Mouse (Mus musculus): ENCODE results near the gene Pigk.
A peak's percentile ranks its signal among the peaks of the same experiment; 100 is the strongest.

Pigk gene

GRCm38 (mm10) chr3:152713991-152714902 lies at the start of gene Pigk:
TSS of gene Pigk (plus strand) at chr3:152714100.
- peak; percentile 83 for DNase-seq (ENCODE audit: low read depth, low spot score)

- DNase-seq (ENCODE audit: low read depth, low spot score), result no peak
Observed at GRCm38 (mm10) chr3:152666991-152667355, 46.9 kb upstream of the Pigk start.

DNA sequence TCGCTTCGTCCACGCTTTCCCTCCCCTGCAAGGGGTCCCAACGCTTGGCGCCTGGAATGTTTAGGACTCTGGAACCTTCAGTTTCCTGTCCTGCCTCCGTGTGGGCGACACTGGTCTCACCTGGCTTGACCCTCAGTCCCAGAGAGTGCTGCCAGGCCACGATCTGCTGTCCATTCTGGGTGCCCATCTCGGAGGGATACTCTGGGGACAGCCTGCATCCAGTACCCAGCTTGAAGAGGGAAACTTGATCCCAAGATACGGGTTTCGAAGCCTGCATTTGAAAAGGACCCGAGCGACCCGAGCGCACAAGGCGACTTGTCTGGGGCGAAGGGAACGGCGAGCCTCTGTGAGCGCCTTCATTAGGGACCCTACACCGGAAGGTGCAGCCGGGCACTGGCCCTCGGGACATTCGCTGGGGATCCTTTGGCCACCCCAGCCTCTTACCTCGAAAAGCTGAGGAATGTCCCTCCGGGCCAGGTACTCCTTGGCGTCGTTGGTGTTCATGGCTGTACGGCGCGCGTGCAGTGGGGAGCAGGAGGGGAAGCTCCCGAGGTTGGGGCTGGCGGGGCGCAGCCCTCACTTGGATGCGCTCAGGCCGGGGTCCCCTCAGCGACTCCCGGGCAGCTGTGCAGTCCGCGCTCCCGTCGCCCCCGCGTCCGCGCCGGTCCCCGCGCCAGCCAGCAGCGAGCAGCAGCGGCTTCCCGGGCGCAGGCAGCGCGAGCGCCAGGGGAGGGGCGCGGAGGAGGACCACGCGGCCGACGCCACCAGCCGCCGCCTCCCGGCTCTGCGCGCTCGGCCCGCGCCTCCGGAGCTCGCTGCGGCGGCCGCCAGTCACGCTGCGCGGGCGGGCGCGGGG lies 46.3 kb upstream of the Pigk start:
- DNase-seq (ENCODE audit: low read depth, low spot score), result no peak

DNA sequence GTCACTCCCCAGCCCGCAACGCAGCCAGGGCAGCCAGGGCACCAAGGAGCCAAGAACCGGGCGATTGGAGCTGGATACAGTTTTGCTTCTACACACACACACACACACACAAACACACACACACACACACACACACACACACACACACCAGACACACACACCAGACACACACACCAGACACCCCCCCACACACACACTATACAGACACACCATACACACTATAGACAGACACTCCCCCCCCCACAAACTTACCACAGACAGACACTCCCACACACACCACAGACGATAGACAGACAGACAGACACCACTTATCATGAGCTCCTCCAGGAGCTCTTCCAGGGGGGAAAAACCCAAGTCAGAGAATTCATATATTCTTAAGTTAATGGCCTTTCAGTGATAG lies 45.7 kb upstream of the Pigk start, which contains the start of gene Ak5:
Gene Ak5 (minus strand): TSS at position 122 of the 400 bp plus-strand sequence.
- no peak for DNase-seq (ENCODE audit: low read depth, low spot score)

- no peak for DNase-seq (ENCODE audit: low read depth, low spot score)
Observed at GRCm38 (mm10) chr3:152668793-152669192, 45.1 kb upstream of the Pigk start.

GRCm38 (mm10) chr3:152669783-152670182 lies 44.1 kb upstream of the Pigk start:
- no peak for DNase-seq (ENCODE audit: low read depth, low spot score)

- DNase-seq (ENCODE audit: low read depth, low spot score), result no peak
Observed at GRCm38 (mm10) chr3:152674663-152675062, 39.2 kb upstream of the Pigk start.

GRCm38 (mm10) chr3:152688532-152688931 lies 25.4 kb upstream of the Pigk start:
- no peak for DNase-seq (ENCODE audit: low read depth, low spot score)

GRCm38 (mm10) chr3:152689105-152689504 lies 24.8 kb upstream of the Pigk start:
- DNase-seq (ENCODE audit: low read depth, low spot score), result no peak

DNA sequence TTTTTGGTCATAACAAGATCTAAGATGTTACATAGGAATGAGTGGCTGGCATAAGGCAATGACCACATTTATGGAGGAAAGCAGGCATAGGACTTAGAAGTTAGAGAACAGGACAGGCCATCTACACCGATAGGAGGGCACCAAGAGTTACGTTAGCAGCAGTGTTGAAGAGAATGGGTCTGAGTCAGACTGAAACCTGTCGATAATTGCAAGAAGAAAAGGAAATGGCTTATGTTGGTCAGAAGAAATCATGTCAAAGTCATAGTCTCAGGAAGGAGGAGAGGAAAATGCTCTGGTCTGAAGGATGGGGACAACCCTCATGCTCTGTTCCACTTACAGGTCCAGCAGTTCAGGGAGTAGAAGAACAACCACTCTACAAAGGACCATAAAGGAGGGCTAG lies 18.9 kb upstream of the Pigk start:
- no peak for DNase-seq (ENCODE audit: low read depth, low spot score)

DNA sequence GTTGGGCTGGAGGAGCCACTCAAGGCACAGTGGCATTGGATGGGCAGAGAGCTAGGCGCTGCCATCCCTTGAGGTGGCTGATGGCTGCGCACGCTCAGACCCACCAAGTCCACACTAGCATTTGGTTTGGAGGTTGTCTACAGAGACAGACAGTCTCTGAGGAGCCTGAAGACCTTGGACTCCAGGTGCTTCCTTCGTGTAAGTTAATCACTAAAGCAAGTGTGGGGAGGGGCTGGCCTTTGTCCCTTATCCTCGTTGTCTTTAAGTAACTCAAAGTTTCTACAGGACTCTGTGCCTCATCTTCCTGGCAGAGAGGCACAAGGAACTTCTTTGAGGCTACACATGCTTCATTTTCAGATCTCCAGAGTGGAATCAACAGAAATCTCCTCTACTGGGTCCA lies 15.9 kb upstream of the Pigk start:
- no peak for DNase-seq (ENCODE audit: low read depth, low spot score)

DNA sequence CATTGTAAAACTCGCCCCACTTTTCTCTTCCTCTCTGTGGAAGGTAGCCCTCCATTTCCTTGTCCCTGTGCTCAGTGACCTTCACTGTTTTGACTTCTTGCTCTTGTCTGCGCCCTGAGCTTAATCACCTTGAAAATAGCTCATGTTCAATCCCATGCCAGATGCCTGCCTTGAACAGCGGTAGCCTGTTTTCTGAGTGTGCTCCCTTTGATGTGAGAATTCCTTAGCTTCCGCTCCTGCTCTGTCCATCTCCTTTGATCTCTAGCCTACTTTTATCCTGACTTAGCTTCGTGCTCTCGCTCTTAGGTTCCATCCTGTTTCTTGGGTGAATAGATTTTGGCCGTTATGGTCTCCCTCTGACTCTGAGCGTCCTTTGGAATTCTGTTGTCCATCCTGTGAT lies 14.6 kb upstream of the Pigk start:
- no peak for DNase-seq (ENCODE audit: low read depth, low spot score)

- peak; percentile 20 for DNase-seq (ENCODE audit: low read depth, low spot score)
Observed at GRCm38 (mm10) chr3:152701536-152701935, 12.4 kb upstream of the Pigk start.

DNA sequence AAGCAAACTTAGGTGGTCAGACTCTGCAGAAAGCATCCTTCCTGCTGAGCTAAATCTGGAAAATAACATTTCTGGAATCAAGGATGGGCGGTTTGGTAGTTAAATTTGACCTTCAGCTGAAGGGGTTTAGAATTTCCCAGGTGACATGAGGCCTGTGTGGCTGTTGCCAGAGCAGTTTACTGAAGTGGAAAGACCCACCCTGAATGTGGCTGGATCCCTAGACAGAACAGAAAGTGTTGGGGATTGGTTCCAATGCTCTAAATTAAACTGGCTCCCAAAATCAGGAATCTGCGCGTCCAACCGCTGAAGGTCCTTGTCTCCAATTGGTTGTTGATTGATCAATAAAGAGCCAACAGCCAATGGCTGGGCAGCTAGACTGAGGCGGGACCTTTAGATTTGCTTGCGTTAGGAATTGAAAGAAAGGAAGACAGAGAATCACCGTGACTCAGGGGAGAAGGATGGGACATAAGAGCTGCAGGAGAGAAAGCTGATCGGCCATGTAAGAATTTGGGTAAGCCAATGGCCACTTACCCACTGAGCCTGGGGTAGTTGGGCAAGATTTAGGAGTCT lies 11.5 kb upstream of the Pigk start:
- no peak for DNase-seq (ENCODE audit: low read depth, low spot score)

DNA sequence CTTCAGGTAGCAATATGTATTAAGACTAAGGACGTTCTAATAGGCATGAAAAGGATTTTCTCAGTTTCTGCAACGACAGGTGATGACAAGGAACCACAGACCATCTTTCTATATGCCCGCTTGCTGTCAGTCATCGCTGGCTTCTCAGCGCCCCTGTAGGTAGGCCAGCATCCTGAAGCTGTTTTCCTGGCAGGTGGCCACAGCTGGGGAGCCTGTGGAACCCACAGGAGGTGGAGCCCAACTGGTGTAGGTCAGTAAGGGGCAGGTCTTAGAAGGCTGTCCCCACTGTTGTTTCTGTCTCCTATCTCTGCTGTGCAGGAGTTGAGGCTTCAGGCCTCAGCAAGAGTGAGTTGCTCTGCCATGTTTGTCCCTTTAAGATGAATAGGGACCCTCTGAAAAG lies 8.1 kb upstream of the Pigk start:
- DNase-seq (ENCODE audit: low read depth, low spot score), result no peak

- no peak for DNase-seq (ENCODE audit: low read depth, low spot score)
Observed at GRCm38 (mm10) chr3:152706901-152707300, 7.0 kb upstream of the Pigk start.

DNA sequence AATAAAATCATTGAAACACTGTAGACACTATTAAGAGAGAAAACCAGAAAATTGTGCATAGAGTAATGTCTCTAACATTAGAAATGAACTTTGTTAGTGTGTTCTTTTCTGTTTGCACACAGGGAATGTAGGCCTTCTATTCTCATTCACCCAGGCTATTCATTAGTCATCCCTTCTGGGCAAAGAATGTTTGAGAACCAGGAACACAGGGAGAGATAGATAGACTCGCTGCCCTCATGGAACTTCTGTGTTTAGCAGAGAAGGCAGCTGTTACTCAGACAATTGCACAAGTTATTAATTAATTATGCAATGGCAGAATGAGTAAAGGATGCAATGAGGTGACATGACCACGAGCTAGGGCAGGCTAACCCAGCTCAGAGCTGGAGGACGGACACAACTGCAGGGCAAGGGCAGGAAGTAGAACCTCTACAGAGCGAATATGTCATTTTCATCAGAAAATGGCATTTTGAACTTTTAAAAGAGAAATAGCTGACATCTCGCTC lies 6.5 kb upstream of the Pigk start:
- no peak for DNase-seq (ENCODE audit: low read depth, low spot score)

- no peak for DNase-seq (ENCODE audit: low read depth, low spot score)
Observed at GRCm38 (mm10) chr3:152709936-152710335, 4.0 kb upstream of the Pigk start.

- no peak for DNase-seq (ENCODE audit: low read depth, low spot score)
Observed at GRCm38 (mm10) chr3:152712957-152713356, 943 bp upstream of the Pigk start.

DNA sequence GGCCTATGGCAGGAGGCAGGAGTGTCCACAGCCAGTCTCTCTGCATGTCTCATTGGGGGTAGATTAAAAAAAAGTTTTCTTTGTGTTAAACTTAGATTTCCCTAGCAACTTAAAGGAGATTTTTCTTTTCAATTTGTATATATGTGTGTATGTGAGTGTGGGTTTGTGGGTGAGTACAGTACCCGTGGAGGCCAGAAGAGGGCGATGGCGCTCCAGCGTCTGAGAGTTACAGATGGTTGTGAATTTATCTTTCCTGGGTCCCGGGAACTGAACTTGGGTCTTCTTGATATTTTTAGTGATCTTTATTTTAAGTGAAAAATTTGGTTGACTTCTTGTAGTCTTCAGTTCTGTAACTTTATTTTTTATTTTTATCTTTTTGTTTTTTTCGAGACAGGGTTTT lies 7.4 kb downstream of the Pigk start:
- DNase-seq (ENCODE audit: low read depth, low spot score), result peak; percentile 24

- no peak for DNase-seq (ENCODE audit: low read depth, low spot score)
Observed at GRCm38 (mm10) chr3:152722836-152723235, 8.9 kb downstream of the Pigk start.

DNA sequence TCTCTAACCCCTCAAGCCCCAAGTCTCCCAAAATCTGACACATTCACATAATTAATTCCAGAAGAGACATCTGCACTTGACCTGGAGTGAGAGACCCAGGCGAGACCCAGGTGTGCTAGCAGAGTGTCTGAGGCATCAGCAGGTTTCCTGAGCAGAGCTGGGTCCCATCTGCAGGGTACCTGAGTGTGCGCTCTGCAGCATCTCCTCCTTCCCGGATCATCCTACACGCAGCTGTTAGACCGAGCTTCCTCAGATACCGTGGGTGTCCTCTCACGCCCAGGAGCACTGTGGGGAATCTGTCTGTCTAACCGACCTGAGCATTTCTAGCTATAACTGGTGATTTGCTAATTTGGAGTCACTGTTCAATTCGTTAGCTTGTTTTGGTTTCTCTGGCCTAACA lies 10.5 kb downstream of the Pigk start:
- DNase-seq (ENCODE audit: low read depth, low spot score), result no peak
